Mouse (Mus musculus) cerebellum, adult 2 months (tissue): Measurements from ENCODE around the gene Chd3. TPM values are rescaled to one million over a fixed set of nuclear protein-coding genes. Genes with fewer than 3 reads are reported as not detected.

Experiments used
- DNase-seq, 2 experiments: peaks; one replicate each; pipeline ENCODE4 v3.0.0; 2021
- H3K27ac ChIP-seq: fragments of 200-500 bp; 2 replicates; pipeline ENCODE4 v1.5.1; 2012; ENCODE audit warnings: low read length, control low read depth, inconsistent platforms; ENCODE audit not compliant: insufficient read depth
- H3K27me3 ChIP-seq: fragments of 200-500 bp; 2 replicates; pipeline ENCODE4 v1.6.1; 2012; ENCODE audit warnings: inconsistent platforms, mild to moderate bottlenecking, low read length, moderate library complexity; ENCODE audit not compliant: control insufficient read depth, insufficient read depth
- H3K4me1 ChIP-seq: fragments of 200-500 bp; 2 replicates; pipeline ENCODE4 v1.6.1; 2011; ENCODE audit warnings: low read length; ENCODE audit not compliant: control insufficient read depth, insufficient read depth
- H3K4me3 ChIP-seq: fragments of 200-500 bp; replicated peaks from 2 replicates; pipeline ENCODE3; 2011; ENCODE audit warnings: mild to moderate bottlenecking, low read depth, low read length, control low read depth; ENCODE audit not compliant: insufficient read depth
- CTCF ChIP-seq: fragments of 200-500 bp; IDR thresholded peaks from 2 replicates; pipeline ENCODE4 v1.5.1; 2011; ENCODE audit warnings: low read depth, mild to moderate bottlenecking, control low read depth, low read length, moderate library complexity, borderline replicate concordance; ENCODE audit not compliant: insufficient read depth
- POLR2A ChIP-seq: fragments of 200-500 bp; IDR thresholded peaks from 2 replicates; pipeline ENCODE4 v1.6.1; 2011; ENCODE audit warnings: low read length, control low read depth, borderline replicate concordance; ENCODE audit not compliant: insufficient read depth
- WGBS: fragments of 180-500 bp; shearing (Covaris S2); methylation state at CpG from one replicate; pipeline ENCODE4 v1.1.7; 2018; 5-methylcytosine and 5-hydroxymethylcytosine counted together
- polyA plus RNA-seq: library from polyadenylated mRNA; depleted of rRNA; stranded (reverse); fragments of >200 nt; gene quantifications from 2 replicates; pipeline ENCODE4 v1.2.3, GENCODE M21; 2012; rRNA removed

Chd3 gene
- polyA plus RNA-seq: 111 and 115 TPM in 2 replicates

- H3K4me1 ChIP-seq: peaks cover 43% of the 10 kb centered on the region
- WGBS: 2% methylated on average over 13 of the region's 34 CpGs
- no peak for DNase-seq
- TF ChIP-seq POLR2A: no peak
- no peak for TF ChIP-seq CTCF
- H3K27me3 ChIP-seq: no peaks in the 10 kb centered on the region
- H3K27ac ChIP-seq: peak within 1 kb of the TSS; percentile 49
- peak within 1 kb of the TSS; percentile 90 for H3K4me3 ChIP-seq
These were observed at the start of gene Chd3 for GRCm38 (mm10) chr11:69369215-69369989. Chd3 (minus strand) TSS chr11:69369406.

DNA sequence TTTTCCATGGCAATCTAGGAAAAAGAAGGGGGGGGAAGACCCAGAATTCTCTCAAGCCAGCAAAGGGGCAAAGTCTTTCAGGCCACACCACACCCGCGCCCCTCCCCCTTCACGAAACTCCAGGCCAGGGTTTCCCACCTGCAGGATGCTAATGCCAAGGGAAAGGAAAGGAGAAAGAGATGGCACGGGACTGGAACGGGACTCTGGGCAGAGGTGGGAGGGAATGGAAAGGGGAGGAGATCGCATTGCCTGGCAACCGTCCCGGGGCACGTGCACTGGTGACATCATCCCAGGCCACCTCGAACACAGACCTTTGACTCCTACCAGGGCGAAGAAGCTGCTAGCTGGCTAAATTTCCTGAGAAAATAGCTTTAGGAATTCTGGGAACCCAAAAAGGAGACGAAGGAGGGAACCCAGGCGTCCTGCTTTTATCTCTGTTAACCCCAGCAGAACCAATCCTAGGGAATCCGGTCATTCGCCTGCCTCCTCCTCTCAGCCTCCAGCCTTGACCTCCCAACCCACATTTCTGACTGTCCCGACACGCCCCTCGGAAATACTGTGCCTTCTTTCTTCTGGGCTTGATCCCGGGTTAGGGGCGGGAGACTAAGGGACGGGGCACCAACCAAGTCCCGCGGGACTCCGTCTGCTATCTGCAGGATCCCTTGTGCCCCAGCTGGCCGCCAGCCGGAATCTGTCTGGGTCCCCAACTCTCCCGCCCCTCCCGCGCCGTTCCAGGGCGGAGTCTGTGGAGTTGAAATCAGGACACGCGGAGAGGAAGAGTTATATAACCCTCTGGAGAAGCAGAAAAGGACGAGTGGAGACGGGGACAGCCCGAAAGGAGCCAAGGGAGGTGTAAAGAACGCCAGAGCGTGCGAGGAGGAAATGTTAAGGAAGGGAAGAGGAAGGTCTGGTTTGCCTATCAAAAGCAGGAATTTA, 48.5 kb upstream of the Chd3 start:
- peak; percentile 97 for DNase-seq
- no peak for TF ChIP-seq CTCF
- peak; percentile 90; the same call in 1 of the 2 replicates for TF ChIP-seq POLR2A
- under 1% methylated on average over 39 of the region's 39 CpGs for WGBS
- Histone ChIP-seq H3K27me3 (no peaks in the 10 kb centered on the region), H3K4me1 (peaks cover 8% of the 10 kb centered on the region; the same call in 1 of the 2 replicates), H3K4me3 (peak overlapping the region; percentile 78), H3K27ac (peak overlapping the region; percentile 98)

DNA sequence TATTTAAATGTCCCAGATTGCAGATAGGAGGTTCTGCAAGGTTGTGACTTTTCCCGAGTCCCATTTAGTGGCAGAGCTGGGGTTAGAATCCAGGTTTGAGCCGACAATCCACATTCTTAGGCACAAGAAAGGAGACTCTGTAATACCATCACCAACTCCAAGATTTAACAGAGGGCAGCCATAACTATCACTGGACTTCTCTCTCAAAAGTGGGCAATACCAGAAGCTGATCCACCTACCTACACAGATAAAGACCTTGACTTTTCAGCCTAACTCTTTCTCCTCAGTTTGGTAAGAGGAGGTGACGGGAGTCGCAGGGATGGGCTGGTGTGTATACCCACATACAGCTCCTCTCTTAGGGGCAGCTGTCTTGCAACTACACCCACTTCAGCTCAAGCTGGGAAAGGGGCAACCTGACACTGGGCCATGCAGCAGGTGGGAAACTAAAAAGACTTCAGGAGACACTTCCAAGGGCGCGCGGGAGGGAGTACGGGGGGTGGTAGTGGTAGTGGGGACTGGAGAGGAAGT, 47.8 kb upstream of the Chd3 start:
- no peaks in the 10 kb centered on the region for H3K27me3 ChIP-seq
- TF ChIP-seq CTCF (no peak), POLR2A (no peak)
- peaks cover 10% of the 10 kb centered on the region; the same call in 1 of the 2 replicates for H3K4me1 ChIP-seq
- DNase-seq: no peak
- WGBS: 4% methylated on average over 8 of the region's 8 CpGs
- H3K4me3 ChIP-seq: peak overlapping the region; percentile 78
- peak overlapping the region; percentile 83 for H3K27ac ChIP-seq

DNA sequence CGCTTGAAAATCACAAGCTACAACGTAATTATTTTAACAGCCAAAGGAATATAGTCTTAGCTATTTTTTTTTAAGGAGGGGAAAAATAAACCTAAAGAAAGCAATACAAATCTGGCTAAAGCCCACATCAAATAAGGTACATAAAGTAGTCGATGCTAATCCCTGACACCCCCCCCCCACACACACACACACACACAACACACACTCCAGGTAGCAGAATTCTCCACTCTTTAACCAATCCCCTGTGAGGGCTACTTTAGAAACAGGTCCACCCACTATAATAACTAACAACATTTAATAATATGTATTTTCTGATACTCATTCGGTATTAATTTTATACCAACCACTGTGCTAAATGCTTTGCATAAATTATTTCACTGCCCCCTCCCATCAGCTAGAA, 47.3 kb upstream of the Chd3 start:
- no peak for DNase-seq
- Histone ChIP-seq H3K4me1 (peaks cover 12% of the 10 kb centered on the region; the same call in 1 of the 2 replicates), H3K27ac (peak overlapping the region; percentile 83; the same call in 1 of the 2 replicates), H3K4me3 (peak overlapping the region; percentile 78), H3K27me3 (no peaks in the 10 kb centered on the region)
- TF ChIP-seq CTCF (no peak), POLR2A (no peak)
- under 1% methylated on average over 4 of the region's 4 CpGs for WGBS

DNA sequence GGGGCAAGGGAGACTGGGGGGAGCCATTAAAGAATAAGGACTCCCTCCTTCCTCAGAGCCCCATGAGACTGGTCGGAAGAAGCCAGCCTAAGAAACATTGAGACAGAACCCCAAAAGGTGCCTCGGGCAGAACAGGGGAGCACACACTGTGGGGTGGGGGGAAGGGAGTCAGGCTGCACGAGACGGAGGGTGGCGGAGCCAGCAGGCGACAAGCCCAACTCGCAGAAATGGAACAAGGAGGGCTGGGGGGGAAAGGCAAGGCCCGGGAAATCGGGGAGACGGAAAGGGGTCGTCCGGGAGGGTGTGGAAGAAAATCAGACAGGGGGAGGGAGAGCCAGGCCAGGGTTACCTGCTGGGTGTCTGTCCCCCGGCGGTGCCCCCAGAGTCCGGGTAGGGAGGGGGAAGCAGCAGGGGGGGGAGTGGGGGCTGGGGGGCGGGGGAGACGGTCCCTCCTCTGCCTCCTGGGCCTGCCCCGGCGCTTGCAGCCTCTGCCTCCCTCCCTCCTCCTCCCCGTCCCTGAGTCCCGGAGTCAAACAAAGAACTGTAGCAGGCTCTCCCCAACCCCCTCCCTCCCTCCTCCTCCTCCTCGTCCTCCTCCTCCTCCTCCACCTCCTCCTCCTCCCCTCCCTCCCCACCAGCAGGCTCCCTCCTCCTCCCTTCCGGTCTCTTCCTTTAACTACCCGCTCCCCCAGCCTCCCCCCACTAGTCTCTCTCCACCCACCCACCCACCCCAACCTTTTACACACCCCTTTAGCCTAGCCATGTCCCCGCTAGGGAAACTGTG, 46.7 kb upstream of the Chd3 start:
- TF ChIP-seq CTCF (no peak), POLR2A (peak; percentile 33; the same call in 1 of the 2 replicates)
- Histone ChIP-seq H3K4me3 (peak overlapping the region; percentile 78), H3K4me1 (peaks cover 12% of the 10 kb centered on the region; the same call in 1 of the 2 replicates), H3K27ac (peak overlapping the region; percentile 88), H3K27me3 (no peaks in the 10 kb centered on the region)
- WGBS: under 1% methylated on average over 17 of the region's 25 CpGs
- DNase-seq: peak; percentile 79 to 80

- Histone ChIP-seq H3K4me1 (peaks cover 12% of the 10 kb centered on the region; the same call in 1 of the 2 replicates), H3K4me3 (peak overlapping the region; percentile 78), H3K27me3 (no peaks in the 10 kb centered on the region), H3K27ac (peak overlapping the region; percentile 88)
- peak in 1 of 2 experiments; percentile 88 for DNase-seq
- TF ChIP-seq POLR2A (peak; percentile 15; the same call in 1 of the 2 replicates), CTCF (no peak)
- 0% methylated on average over 3 of the region's 3 CpGs for WGBS
These were observed 46.1 kb upstream of the Chd3 start for GRCm38 (mm10) chr11:69415327-69415667.
